Mouse (Mus musculus): ENCODE measurements around the gene Ahr. TPM values are rescaled to one million over a fixed set of nuclear protein-coding genes. Genes with fewer than 3 reads are reported as not detected.

Gene Ahr
- polyA plus RNA-seq (2014; fragmentation: Illumina TruSeq; extraction: RNeasy Lipid Tissue Mini Kit (QIAGEN cat#74804); ENCODE audit: low replicate concordance) = 33.5 TPM

DNA sequence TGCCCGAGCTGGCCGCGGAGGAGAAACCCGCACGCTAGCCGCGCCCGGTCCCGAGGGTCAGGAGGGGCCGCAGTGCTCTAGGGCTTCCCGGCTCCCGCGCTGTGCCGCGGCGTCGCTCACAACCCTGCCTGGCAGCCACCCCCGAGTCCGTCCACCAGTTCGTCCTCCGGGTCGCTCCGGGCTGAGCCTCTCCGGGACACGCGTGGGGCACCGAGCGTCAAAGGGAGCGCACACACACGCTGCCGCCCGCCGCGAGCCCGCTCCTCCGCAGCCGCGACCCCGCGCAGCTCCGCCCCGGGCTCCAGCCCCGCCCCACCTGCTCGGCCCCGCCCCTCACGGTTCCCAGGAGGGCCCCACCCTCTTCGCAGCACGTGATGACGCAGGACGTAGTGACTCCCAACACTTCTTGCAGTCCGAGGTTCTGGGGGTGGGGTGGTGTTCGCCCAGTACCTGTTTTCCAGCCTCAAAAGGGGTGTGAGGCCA is at the start of gene Ahr:
Ahr (minus strand) TSS at position 285 of the 483 bp plus-strand sequence.

